Mouse (Mus musculus): ENCODE measurements around the gene Speg. TPM values are rescaled to one million over a fixed set of nuclear protein-coding genes. Genes with fewer than 3 reads are reported as not detected.

Gene Speg
- polyA plus RNA-seq, 1 experiment from 2014 or later = 41.2 TPM

GRCm38 (mm10) chr1:75386149-75386548 lies 11.1 kb downstream of the Speg start:
- H3K27ac ChIP-seq (ENCODE audit: low read length) = no peak overlapping the region
- no peak overlapping the region for H3K4me3 ChIP-seq (replicated peaks; ENCODE audit: low read length)
- no peak overlapping the region for H3K9ac ChIP-seq (ENCODE audit: low read length)
- peaks cover 26% of the 10 kb centered on the region for H3K27me3 ChIP-seq (ENCODE audit: control insufficient read depth, insufficient read depth, low read length)
- 46% methylated on average over 4 of the region's 4 CpGs for WGBS
- no peaks in the 10 kb centered on the region for H3K9me3 ChIP-seq (replicated peaks; ENCODE audit: control insufficient read depth, low read length)
- ATAC-seq (ENCODE audit: insufficient read depth, low FRiP score) = no peak
- H3K36me3 ChIP-seq (ENCODE audit: control insufficient read depth, insufficient read depth, low read length) = no peaks in the 10 kb centered on the region
- H3K4me2 ChIP-seq (ENCODE audit: low read depth, low read length) = no peak overlapping the region
- peaks cover 24% of the 10 kb centered on the region for H3K4me1 ChIP-seq (ENCODE audit: control insufficient read depth, insufficient read depth, low read length)

DNA sequence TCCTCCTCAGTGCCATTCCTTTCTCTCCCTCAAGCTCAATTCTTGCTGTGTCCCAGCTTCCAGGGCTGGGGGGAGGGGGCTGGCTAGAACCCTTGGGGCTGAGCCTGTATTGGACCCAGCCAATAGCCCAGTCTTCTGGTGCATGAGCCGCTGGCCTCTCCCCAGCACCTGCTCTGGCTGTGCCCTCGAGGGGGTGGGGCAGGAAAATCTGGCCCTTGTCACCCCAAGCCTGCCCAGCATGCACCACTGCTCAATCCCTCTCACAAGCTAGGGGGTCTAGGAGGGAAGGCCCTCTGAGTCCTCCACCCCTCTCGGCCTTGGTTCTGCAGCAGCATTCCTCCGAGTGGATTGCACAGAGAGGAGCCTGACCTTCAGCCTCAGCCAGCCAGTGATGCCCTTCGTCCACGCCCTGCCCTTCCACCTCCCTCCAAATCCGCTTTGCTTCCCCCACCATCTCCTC lies 12.4 kb downstream of the Speg start:
- peak overlapping the region; percentile 44 for H3K4me2 ChIP-seq (ENCODE audit: low read depth, low read length)
- 0 out of 2 replicates have a peak overlapping the region, but pooled peaks have one; percentile 10 for H3K4me3 ChIP-seq (replicated peaks; ENCODE audit: low read length)
- H3K36me3 ChIP-seq (ENCODE audit: control insufficient read depth, insufficient read depth, low read length) = no peaks in the 10 kb centered on the region
- H3K4me1 ChIP-seq (ENCODE audit: control insufficient read depth, insufficient read depth, low read length) = peaks cover 20% of the 10 kb centered on the region
- 47% methylated on average over 7 of the region's 7 CpGs for WGBS
- H3K9ac ChIP-seq (ENCODE audit: low read length) = no peak overlapping the region
- peaks cover 26% of the 10 kb centered on the region for H3K27me3 ChIP-seq (ENCODE audit: control insufficient read depth, insufficient read depth, low read length)
- no peak for ATAC-seq (ENCODE audit: insufficient read depth, low FRiP score)
- H3K9me3 ChIP-seq (replicated peaks; ENCODE audit: control insufficient read depth, low read length) = no peaks in the 10 kb centered on the region
- H3K27ac ChIP-seq (ENCODE audit: low read length) = no peak overlapping the region

DNA sequence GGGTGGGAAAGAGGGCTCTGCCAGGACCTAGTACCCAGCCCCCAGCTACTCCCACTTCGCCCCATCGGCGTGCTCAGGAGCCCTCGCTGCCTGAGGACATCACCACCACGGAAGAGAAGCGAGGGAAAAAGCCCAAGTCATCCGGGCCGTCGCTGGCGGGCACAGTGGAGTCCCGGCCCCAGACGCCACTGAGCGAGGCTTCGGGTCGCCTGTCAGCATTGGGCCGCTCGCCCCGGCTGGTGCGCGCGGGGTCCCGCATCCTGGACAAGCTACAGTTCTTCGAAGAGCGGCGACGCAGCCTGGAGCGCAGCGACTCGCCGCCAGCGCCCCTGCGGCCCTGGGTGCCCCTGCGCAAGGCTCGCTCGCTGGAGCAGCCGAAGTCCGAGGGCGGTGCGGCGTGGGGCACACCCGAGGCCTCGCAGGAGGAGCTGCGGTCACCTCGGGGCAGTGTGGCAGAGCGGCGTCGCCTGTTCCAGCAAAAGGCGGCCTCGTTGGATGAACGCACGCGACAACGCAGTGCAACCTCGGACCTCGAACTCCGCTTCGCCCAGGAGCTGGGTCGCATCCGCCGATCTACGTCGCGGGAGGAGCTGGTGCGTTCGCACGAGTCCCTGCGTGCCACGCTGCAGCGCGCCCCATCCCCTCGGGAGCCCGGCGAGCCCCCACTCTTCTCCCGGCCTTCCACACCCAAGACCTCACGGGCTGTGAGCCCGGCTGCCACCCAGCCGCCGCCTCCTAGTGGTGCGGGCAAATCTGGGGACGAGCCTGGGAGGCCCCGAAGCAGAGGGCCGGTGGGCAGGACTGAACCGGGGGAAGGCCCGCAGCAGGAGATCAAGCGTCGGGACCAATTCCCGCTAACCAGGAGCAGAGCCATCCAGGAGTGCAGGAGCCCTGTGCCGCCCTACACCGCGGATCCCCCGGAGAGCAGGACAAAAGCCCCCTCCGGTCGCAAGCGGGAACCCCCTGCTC lies 13.1 kb downstream of the Speg start:
- H3K4me3 ChIP-seq (replicated peaks; ENCODE audit: low read length) = peak overlapping the region; percentile 10; the same call in 1 of the 2 replicates
- H3K9me3 ChIP-seq (replicated peaks; ENCODE audit: control insufficient read depth, low read length) = no peaks in the 10 kb centered on the region
- ATAC-seq (ENCODE audit: insufficient read depth, low FRiP score) = no peak
- H3K36me3 ChIP-seq (ENCODE audit: control insufficient read depth, insufficient read depth, low read length) = no peaks in the 10 kb centered on the region
- peaks cover 20% of the 10 kb centered on the region for H3K4me1 ChIP-seq (ENCODE audit: control insufficient read depth, insufficient read depth, low read length)
- H3K9ac ChIP-seq (ENCODE audit: low read length) = peak overlapping the region; percentile 23; the same call in 1 of the 2 replicates
- H3K27ac ChIP-seq (ENCODE audit: low read length) = no peak overlapping the region
- peak overlapping the region; percentile 44 for H3K4me2 ChIP-seq (ENCODE audit: low read depth, low read length)
- peaks cover 24% of the 10 kb centered on the region for H3K27me3 ChIP-seq (ENCODE audit: control insufficient read depth, insufficient read depth, low read length)
- 24% methylated on average over 94 of the region's 94 CpGs for WGBS

GRCm38 (mm10) chr1:75388898-75389515 lies 13.9 kb downstream of the Speg start:
- Histone ChIP-seq H3K27me3 (ENCODE audit: control insufficient read depth, insufficient read depth, low read length) (peaks cover 24% of the 10 kb centered on the region), H3K27ac (ENCODE audit: low read length) (no peak overlapping the region), H3K36me3 (ENCODE audit: control insufficient read depth, insufficient read depth, low read length) (no peaks in the 10 kb centered on the region), H3K4me1 (ENCODE audit: control insufficient read depth, insufficient read depth, low read length) (peaks cover 20% of the 10 kb centered on the region), H3K9ac (ENCODE audit: low read length) (no peak overlapping the region), H3K4me3 (replicated peaks; ENCODE audit: low read length) (no peak overlapping the region), H3K4me2 (ENCODE audit: low read depth, low read length) (no peak overlapping the region), H3K9me3 (replicated peaks; ENCODE audit: control insufficient read depth, low read length) (no peaks in the 10 kb centered on the region)
- no peak for ATAC-seq (ENCODE audit: insufficient read depth, low FRiP score)
- 39% methylated on average over 23 of the region's 23 CpGs for WGBS

GRCm38 (mm10) chr1:75393139-75393538 lies 18.0 kb downstream of the Speg start:
- Histone ChIP-seq H3K27me3 (ENCODE audit: control insufficient read depth, insufficient read depth, low read length) (peaks cover 11% of the 10 kb centered on the region), H3K36me3 (ENCODE audit: control insufficient read depth, insufficient read depth, low read length) (no peaks in the 10 kb centered on the region), H3K4me2 (ENCODE audit: low read depth, low read length) (no peak overlapping the region), H3K4me1 (ENCODE audit: control insufficient read depth, insufficient read depth, low read length) (peaks cover 8% of the 10 kb centered on the region), H3K9ac (ENCODE audit: low read length) (no peak overlapping the region), H3K4me3 (replicated peaks; ENCODE audit: low read length) (no peak overlapping the region), H3K9me3 (replicated peaks; ENCODE audit: control insufficient read depth, low read length) (no peaks in the 10 kb centered on the region), H3K27ac (ENCODE audit: low read length) (peak overlapping the region; percentile 9)
- WGBS = 60% methylated on average over 9 of the region's 9 CpGs
- ATAC-seq (ENCODE audit: insufficient read depth, low FRiP score) = peak; percentile 63; the same call in 1 of the 2 replicates

- Histone ChIP-seq H3K9me3 (replicated peaks; ENCODE audit: control insufficient read depth, low read length) (no peaks in the 10 kb centered on the region), H3K4me1 (ENCODE audit: control insufficient read depth, insufficient read depth, low read length) (peaks cover 12% of the 10 kb centered on the region), H3K36me3 (ENCODE audit: control insufficient read depth, insufficient read depth, low read length) (no peaks in the 10 kb centered on the region), H3K4me3 (replicated peaks; ENCODE audit: low read length) (no peak overlapping the region), H3K9ac (ENCODE audit: low read length) (no peak overlapping the region; the same call in 1 of the 2 replicates), H3K4me2 (ENCODE audit: low read depth, low read length) (no peak overlapping the region), H3K27me3 (ENCODE audit: control insufficient read depth, insufficient read depth, low read length) (peaks cover 5% of the 10 kb centered on the region; the same call in 1 of the 2 replicates), H3K27ac (ENCODE audit: low read length) (peak overlapping the region; percentile 9)
- 81% methylated on average over 3 of the region's 3 CpGs for WGBS
- no peak for ATAC-seq (ENCODE audit: insufficient read depth, low FRiP score)
Measured at GRCm38 (mm10) chr1:75393846-75394245, 18.7 kb downstream of the Speg start.

GRCm38 (mm10) chr1:75398761-75399402 lies 23.8 kb downstream of the Speg start:
- Histone ChIP-seq H3K27ac (ENCODE audit: low read length) (peak overlapping the region; percentile 89), H3K4me1 (ENCODE audit: control insufficient read depth, insufficient read depth, low read length) (peaks cover 25% of the 10 kb centered on the region), H3K36me3 (ENCODE audit: control insufficient read depth, insufficient read depth, low read length) (no peaks in the 10 kb centered on the region), H3K9ac (ENCODE audit: low read length) (peak overlapping the region; percentile 72; the same call in 1 of the 2 replicates), H3K4me3 (replicated peaks; ENCODE audit: low read length) (no peak overlapping the region), H3K4me2 (ENCODE audit: low read depth, low read length) (no peak overlapping the region), H3K27me3 (ENCODE audit: control insufficient read depth, insufficient read depth, low read length) (no peaks in the 10 kb centered on the region), H3K9me3 (replicated peaks; ENCODE audit: control insufficient read depth, low read length) (no peaks in the 10 kb centered on the region)
- ATAC-seq (ENCODE audit: insufficient read depth, low FRiP score) = peak; percentile 64
- WGBS = 9% methylated on average over 9 of the region's 9 CpGs

DNA sequence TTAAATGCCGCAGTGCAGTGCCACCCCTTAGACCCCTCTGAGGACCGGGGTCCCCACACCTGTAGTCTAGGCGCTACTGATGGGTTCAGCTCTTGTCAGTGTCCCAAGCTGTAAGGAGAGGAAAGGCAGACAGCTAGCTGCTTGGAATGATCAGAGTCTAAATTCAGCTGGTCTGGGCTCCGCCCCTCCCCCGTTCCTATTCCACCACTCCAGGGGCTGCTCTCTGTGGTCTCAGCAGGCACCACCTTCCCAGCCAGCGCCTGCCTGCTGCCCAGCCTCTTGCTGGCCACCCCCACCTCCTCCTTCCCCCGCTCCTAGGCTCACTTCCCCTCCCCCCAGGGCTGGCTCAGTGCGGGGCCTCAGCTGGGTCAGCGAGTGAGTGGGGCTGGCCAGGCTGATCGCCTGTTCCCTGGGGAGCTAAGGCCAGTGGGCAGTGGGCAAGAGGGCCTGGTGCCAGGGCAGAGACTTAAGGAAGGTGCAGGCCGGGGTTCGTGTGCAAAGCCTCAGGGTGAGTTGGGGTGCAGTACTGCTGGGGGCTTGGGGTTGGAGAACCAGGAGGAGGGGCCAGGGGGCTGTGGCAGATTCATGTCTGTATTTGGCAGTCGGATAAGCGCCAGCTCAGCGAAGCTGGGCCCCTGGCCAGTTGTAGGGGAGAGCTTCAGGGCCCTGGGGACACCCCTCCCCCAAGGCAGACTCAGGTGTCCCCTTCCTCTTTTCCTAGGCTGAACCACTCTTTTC lies 24.8 kb downstream of the Speg start:
- Histone ChIP-seq H3K36me3 (ENCODE audit: control insufficient read depth, insufficient read depth, low read length) (no peaks in the 10 kb centered on the region), H3K9ac (ENCODE audit: low read length) (peak overlapping the region; percentile 72), H3K9me3 (replicated peaks; ENCODE audit: control insufficient read depth, low read length) (no peaks in the 10 kb centered on the region), H3K4me1 (ENCODE audit: control insufficient read depth, insufficient read depth, low read length) (peaks cover 25% of the 10 kb centered on the region), H3K27me3 (ENCODE audit: control insufficient read depth, insufficient read depth, low read length) (no peaks in the 10 kb centered on the region), H3K27ac (ENCODE audit: low read length) (peak overlapping the region; percentile 89), H3K4me2 (ENCODE audit: low read depth, low read length) (peak overlapping the region; percentile 48), H3K4me3 (replicated peaks; ENCODE audit: low read length) (peak overlapping the region; percentile 28)
- WGBS = 9% methylated on average over 15 of the region's 15 CpGs
- ATAC-seq (ENCODE audit: insufficient read depth, low FRiP score) = peak; percentile 87

Measured in stomach, embryonic 16.5 days (tissue).